Mouse (Mus musculus) urinary bladder, adult 2 months (tissue): Measurements from ENCODE around the gene Zfp346. TPM values are rescaled to one million over a fixed set of nuclear protein-coding genes. Genes with fewer than 3 reads are reported as not detected.

Source experiments
- polyA plus RNA-seq: library from polyadenylated mRNA; depleted of rRNA; stranded (reverse); fragments of >200 nt; gene quantifications from 2 replicates; pipeline ENCODE4 v1.2.3, GENCODE M21; 2012; rRNA removed

Gene Zfp346
- polyA plus RNA-seq, 1 experiment, result 30.0 TPM

Other genes with a start within 250 kb of the Zfp346 start
- 26.9 and 39.1 TPM in 2 replicates for gene Unc5a, start 155.9 kb upstream of the Zfp346 start, polyA plus RNA-seq
- 2.8 and 4.4 TPM in 2 replicates for gene Hk3, start 83.9 kb upstream of the Zfp346 start, polyA plus RNA-seq
- 30.8 and 31.4 TPM in 2 replicates for gene Uimc1, start 5.0 kb upstream of the Zfp346 start, polyA plus RNA-seq
- not detected in 2 replicates for gene Gm17617, start 28.2 kb downstream of the Zfp346 start, polyA plus RNA-seq
- gene Fgfr4, start 47.3 kb downstream of the Zfp346 start, polyA plus RNA-seq, result 0.15 and 0.66 TPM in 2 replicates
- 25.8 and 32.1 TPM in 2 replicates for gene Nsd1, start 104.5 kb downstream of the Zfp346 start, polyA plus RNA-seq
- 168 and 176 TPM in 2 replicates for gene Prelid1, start 215.2 kb downstream of the Zfp346 start, polyA plus RNA-seq
- gene Rab24, start 216.6 kb downstream of the Zfp346 start, polyA plus RNA-seq, result 100.0 and 134 TPM in 2 replicates
- gene Mxd3, start 224.5 kb downstream of the Zfp346 start, polyA plus RNA-seq, result 1.3 and 1.9 TPM in 2 replicates